Mouse (Mus musculus) MEL (cell line): ENCODE results near the gene Med13l. TPM values are rescaled to one million over a fixed set of nuclear protein-coding genes. Genes with fewer than 3 reads are reported as not detected.

Experiments used
- DNase-seq: peaks from one replicate; pipeline ENCODE4 v3.0.0; 2011; ENCODE audit warnings: low read depth, low spot score
- H3K27ac ChIP-seq: 2 replicates; pipeline ENCODE4 v1.5.1; 2012; ENCODE audit warnings: low read depth, mild to moderate bottlenecking, control low read depth, low read length, moderate library complexity; ENCODE audit not compliant: control insufficient read depth
- H3K27me3 ChIP-seq, 2 experiments: fragments of 150-350 bp in 1 of 2; sonication (generic) in 1 of 2; 2 replicates each; pipeline ENCODE4 v1.6.1; 2012; ENCODE audit warnings: low read length in 2 of 2, mild to moderate bottlenecking in 2 of 2, improper control_type of control experiment in 1 of 2, moderate library complexity in 1 of 2; ENCODE audit not compliant: insufficient read depth in 2 of 2, control insufficient read depth in 1 of 2
- H3K36me3 ChIP-seq, 2 experiments: 2 replicates each; pipeline ENCODE4 v1.6.1; 2012 to 2014; ENCODE audit warnings: low read length in 2 of 2, improper control_type of control experiment in 1 of 2, inconsistent platforms in 1 of 2, mild to moderate bottlenecking in 1 of 2; ENCODE audit not compliant: insufficient read depth in 2 of 2, control insufficient read depth in 1 of 2
- H3K4me1 ChIP-seq, 2 experiments: fragments of 150-350 bp in 1 of 2; sonication (generic) in 1 of 2; 2 replicates each; pipeline ENCODE4 v1.6.1; 2012; ENCODE audit warnings: low read length in 2 of 2, improper control_type of control experiment in 1 of 2, mild to moderate bottlenecking in 1 of 2; ENCODE audit not compliant: insufficient read depth in 2 of 2, control insufficient read depth in 1 of 2
- H3K4me3 ChIP-seq, 2 experiments: fragments of 150-350 bp in 1 of 2; sonication (generic) in 1 of 2; 2 replicates each; pipeline ENCODE4 v1.5.1; 2012; ENCODE audit warnings: low read depth in 2 of 2, low read length in 2 of 2, mild to moderate bottlenecking in 2 of 2, moderate library complexity in 2 of 2, control low read depth in 1 of 2, improper control_type of control experiment in 1 of 2; ENCODE audit not compliant: control insufficient read depth in 1 of 2, insufficient read depth in 1 of 2
- H3K79me2 ChIP-seq: 2 replicates; pipeline ENCODE4 v1.6.1; 2012; ENCODE audit warnings: mild to moderate bottlenecking, low read length, moderate library complexity; ENCODE audit not compliant: control insufficient read depth, poor library complexity, insufficient read depth
- H3K9ac ChIP-seq: 2 replicates; pipeline ENCODE4 v1.6.1; 2012; ENCODE audit warnings: low read depth, mild to moderate bottlenecking, control low read depth, low read length, moderate library complexity; ENCODE audit not compliant: control insufficient read depth, poor library complexity, severe bottlenecking
- H3K9me3 ChIP-seq: fragments of 150-350 bp; sonication (generic); replicated peaks from 2 replicates; pipeline ENCODE4 v1.6.1; 2012; ENCODE audit warnings: mild to moderate bottlenecking, low read length, improper control_type of control experiment, moderate library complexity; ENCODE audit not compliant: insufficient read depth
- BHLHE40 ChIP-seq: IDR thresholded peaks from 2 replicates; pipeline ENCODE4 v1.6.1; 2012; ENCODE audit warnings: low read depth, mild to moderate bottlenecking, inconsistent platforms, low read length, improper control_type of control experiment, borderline replicate concordance
- CTCF ChIP-seq, 3 experiments: IDR thresholded peaks in 2 of 3; conservative IDR thresholded peaks in 1 of 3; 2 replicates each; pipeline ENCODE4 v1.5.1; 2011 to 2012; ENCODE audit warnings: low read length in 3 of 3, low read depth in 2 of 3, mild to moderate bottlenecking in 2 of 3, improper control_type of control experiment in 1 of 3, inconsistent platforms in 1 of 3, mixed read lengths in 1 of 3, moderate library complexity in 1 of 3; ENCODE audit not compliant: control insufficient read depth in 1 of 3, insufficient read depth in 1 of 3, poor library complexity in 1 of 3, severe bottlenecking in 1 of 3
- ELF1 ChIP-seq: IDR thresholded peaks from 2 replicates; pipeline ENCODE4 v1.6.1; 2014; ENCODE audit warnings: low read depth, mild to moderate bottlenecking, inconsistent platforms, low read length, improper control_type of control experiment, moderate library complexity
- EP300 ChIP-seq, 2 experiments: IDR thresholded peaks; 2 replicates each; pipeline ENCODE4 v1.6.1; 2011; ENCODE audit warnings: improper control_type of control experiment in 2 of 2, low read length in 2 of 2, low read depth in 1 of 2, mild to moderate bottlenecking in 1 of 2
- GABPA ChIP-seq: IDR thresholded peaks from 2 replicates; pipeline ENCODE4 v1.6.1; 2012; ENCODE audit warnings: low read depth, mild to moderate bottlenecking, inconsistent platforms, low read length, improper control_type of control experiment, moderate library complexity
- HCFC1 ChIP-seq: IDR thresholded peaks from 2 replicates; pipeline ENCODE4 v1.6.1; 2012; ENCODE audit warnings: low read depth, mild to moderate bottlenecking, inconsistent platforms, low read length, improper control_type of control experiment, moderate library complexity
- JUND ChIP-seq: IDR thresholded peaks from 2 replicates; pipeline ENCODE4 v1.6.1; 2011; ENCODE audit warnings: low read depth, mild to moderate bottlenecking, improper control_type of control experiment, low read length
- MAFK ChIP-seq: IDR thresholded peaks from 2 replicates; pipeline ENCODE4 v1.6.1; 2011; ENCODE audit warnings: low read depth, mild to moderate bottlenecking, low read length, improper control_type of control experiment, borderline replicate concordance
- MEF2A ChIP-seq: IDR thresholded peaks from 2 replicates; pipeline ENCODE4 v1.6.1; 2014; ENCODE audit warnings: low read depth, mild to moderate bottlenecking, inconsistent platforms, low read length, improper control_type of control experiment; ENCODE audit not compliant: poor library complexity, insufficient replicate concordance, severe bottlenecking; ENCODE audit errors: extremely low read depth
- MYB ChIP-seq: IDR thresholded peaks from 2 replicates; pipeline ENCODE4 v1.6.1; 2011; ENCODE audit warnings: mild to moderate bottlenecking, low read depth, low read length, improper control_type of control experiment
- NELFE ChIP-seq: IDR thresholded peaks from 2 replicates; pipeline ENCODE4 v1.6.1; 2011; ENCODE audit warnings: low read depth, low read length, improper control_type of control experiment
- NRF1 ChIP-seq: IDR thresholded peaks from 2 replicates; pipeline ENCODE4 v1.6.1; 2014; ENCODE audit warnings: low read depth, mild to moderate bottlenecking, inconsistent platforms, low read length, improper control_type of control experiment, moderate library complexity; ENCODE audit not compliant: poor library complexity, insufficient read depth, severe bottlenecking
- POLR2AphosphoS2 ChIP-seq: IDR thresholded peaks from 2 replicates; pipeline ENCODE4 v1.6.1; 2011; ENCODE audit warnings: low read length, improper control_type of control experiment
- POLR2AphosphoS5 ChIP-seq: IDR thresholded peaks from 2 replicates; pipeline ENCODE4 v1.6.1; 2012; ENCODE audit warnings: low read depth, borderline replicate concordance, mild to moderate bottlenecking, inconsistent platforms, low read length, moderate library complexity, mixed read lengths
- RAD21 ChIP-seq: IDR thresholded peaks from 2 replicates; pipeline ENCODE4 v1.6.1; 2011; ENCODE audit warnings: mild to moderate bottlenecking, low read depth, low read length, improper control_type of control experiment
- SIN3A ChIP-seq: IDR thresholded peaks from 2 replicates; pipeline ENCODE4 v1.6.1; 2012; ENCODE audit warnings: low read length, improper control_type of control experiment, inconsistent platforms
- SMC3 ChIP-seq: IDR thresholded peaks from 2 replicates; pipeline ENCODE4 v1.6.1; 2011; ENCODE audit warnings: low read depth, low read length, improper control_type of control experiment
- UBTF ChIP-seq: IDR thresholded peaks from 2 replicates; pipeline ENCODE4 v1.6.1; 2012; ENCODE audit warnings: low read depth, mild to moderate bottlenecking, inconsistent platforms, low read length, improper control_type of control experiment, moderate library complexity, borderline replicate concordance; ENCODE audit not compliant: insufficient read depth
- ZC3H11A ChIP-seq: IDR thresholded peaks from 2 replicates; pipeline ENCODE4 v1.6.1; 2012; ENCODE audit warnings: low read depth, mild to moderate bottlenecking, inconsistent platforms, low read length, improper control_type of control experiment
- ZKSCAN1 ChIP-seq: IDR thresholded peaks from 2 replicates; pipeline ENCODE4 v1.6.1; 2012; ENCODE audit warnings: low read depth, mild to moderate bottlenecking, inconsistent platforms, low read length, improper control_type of control experiment, moderate library complexity
- ZNF384 ChIP-seq: IDR thresholded peaks from 2 replicates; pipeline ENCODE4 v1.6.1; 2012; ENCODE audit warnings: low read depth, mild to moderate bottlenecking, inconsistent platforms, low read length, improper control_type of control experiment
- polyA plus RNA-seq, 2 experiments: library from polyadenylated mRNA; stranded (reverse) in 1 of 2; unstranded in 1 of 2; fragments of >175 nt in 1 of 2; fragments of >200 nt in 1 of 2; gene quantifications; 2 replicates each; pipeline versions ENCODE4 v1.2.1 to v1.2.4; 2012; ENCODE audit warnings: low replicate concordance in 2 of 2, low read depth in 1 of 2; ENCODE audit not compliant: insufficient read length in 2 of 2, insufficient read depth in 1 of 2, missing spikeins in 1 of 2
- total RNA-seq: library from RNA; depleted of rRNA; stranded (reverse); fragments of 300-350 nt; gene quantifications from 2 replicates; pipeline ENCODE4 v1.2.3, GENCODE M21; 2012

The Med13l gene
- total and polyA plus RNA-seq, 3 experiments: 13.4 to 16.1 TPM; not detected in 1

GRCm38 (mm10) chr5:118550493-118550892 is 10.0 kb upstream of the Med13l start:
- TF ChIP-seq NELFE: no peak
- no peak for TF ChIP-seq MEF2A
- no peak for TF ChIP-seq ZNF384
- no peak for TF ChIP-seq RAD21
- no peak for TF ChIP-seq BHLHE40
- no peak for TF ChIP-seq POLR2AphosphoS2
- TF ChIP-seq SIN3A: no peak
- no peak for TF ChIP-seq MAFK
- TF ChIP-seq JUND: no peak
- no peak for TF ChIP-seq NRF1
- no peak for TF ChIP-seq MYB
- TF ChIP-seq ELF1: no peak
- no peak for TF ChIP-seq UBTF
- no peak for TF ChIP-seq SMC3
- TF ChIP-seq ZC3H11A: no peak
- TF ChIP-seq EP300 (IDR thresholded peaks at IDR 0.05; ENCODE audit: low read depth in 1 of 2, low read length in 2 of 2): no peak
- TF ChIP-seq HCFC1: no peak
- TF ChIP-seq, all 39 proteins: peak for 0
- Histone ChIP-seq H3K27ac (no peak overlapping the region), H3K4me3 (no peak overlapping the region), H3K4me1 (no peaks in the 10 kb centered on the region; a peak in 1 of 4 replicates), H3K9ac (no peak overlapping the region), H3K27me3 (peaks cover 0 to 2% of the 10 kb centered on the region in 2 experiments; a peak in 2 of 4 replicates), H3K36me3 (0 out of 4 replicates have a peak, but pooled peaks cover 0 to 2% of the 10 kb centered on the region in 2 experiments), H3K79me2 (no peaks in the 10 kb centered on the region), H3K9me3 (no peaks in the 10 kb centered on the region)
- no peak for DNase-seq

DNA sequence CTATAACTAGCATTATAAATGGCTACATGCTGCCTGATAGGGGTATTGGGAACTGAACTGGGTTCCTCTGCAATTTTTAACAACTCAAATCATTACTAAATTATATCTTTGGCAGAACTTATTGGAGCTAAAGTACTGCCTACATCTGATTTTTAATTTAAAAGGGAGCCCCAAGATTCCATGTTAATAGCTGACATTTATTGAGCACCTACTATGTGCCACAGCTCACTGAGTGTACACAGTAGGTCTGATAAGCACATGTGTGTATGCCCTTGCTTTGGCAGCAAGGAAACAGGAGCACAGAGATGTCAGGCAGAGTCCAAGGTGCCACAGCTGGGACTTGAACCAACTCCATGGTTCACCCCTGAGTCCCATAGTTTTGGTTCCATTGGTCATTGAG is 7.2 kb upstream of the Med13l start:
- Histone ChIP-seq H3K36me3 (peaks cover 0 to 8% of the 10 kb centered on the region in 2 experiments; a peak in 1 of 4 replicates), H3K9me3 (no peaks in the 10 kb centered on the region), H3K4me1 (peaks cover 0 to 15% of the 10 kb centered on the region in 2 experiments; a peak in 2 of 4 replicates), H3K79me2 (no peaks in the 10 kb centered on the region), H3K27ac (no peak overlapping the region), H3K4me3 (no peak overlapping the region), H3K9ac (no peak overlapping the region), H3K27me3 (peaks cover 0 to 2% of the 10 kb centered on the region in 2 experiments; a peak in 2 of 4 replicates)
- DNase-seq: no peak
- TF ChIP-seq ZKSCAN1 (peak; percentile 91), RAD21 (0 out of 2 replicates have a peak, but pooled peaks have one; percentile 6), CTCF (IDR thresholded peaks at IDR 0.05 in 2 of 3, conservative IDR thresholded peaks at IDR 0.05 in 1 of 3; ENCODE audit: control insufficient read depth in 1 of 3, insufficient read depth in 1 of 3, low read depth in 2 of 3, low read length in 3 of 3, poor library complexity in 1 of 3, severe bottlenecking in 1 of 3) (no peak), GABPA (no peak), POLR2AphosphoS5 (no peak), EP300 (IDR thresholded peaks at IDR 0.05; ENCODE audit: low read depth in 1 of 2, low read length in 2 of 2) (no peak)
